8 mouse cellular contexts compared by ENCODE assay signal in the genomic region with DNA sequence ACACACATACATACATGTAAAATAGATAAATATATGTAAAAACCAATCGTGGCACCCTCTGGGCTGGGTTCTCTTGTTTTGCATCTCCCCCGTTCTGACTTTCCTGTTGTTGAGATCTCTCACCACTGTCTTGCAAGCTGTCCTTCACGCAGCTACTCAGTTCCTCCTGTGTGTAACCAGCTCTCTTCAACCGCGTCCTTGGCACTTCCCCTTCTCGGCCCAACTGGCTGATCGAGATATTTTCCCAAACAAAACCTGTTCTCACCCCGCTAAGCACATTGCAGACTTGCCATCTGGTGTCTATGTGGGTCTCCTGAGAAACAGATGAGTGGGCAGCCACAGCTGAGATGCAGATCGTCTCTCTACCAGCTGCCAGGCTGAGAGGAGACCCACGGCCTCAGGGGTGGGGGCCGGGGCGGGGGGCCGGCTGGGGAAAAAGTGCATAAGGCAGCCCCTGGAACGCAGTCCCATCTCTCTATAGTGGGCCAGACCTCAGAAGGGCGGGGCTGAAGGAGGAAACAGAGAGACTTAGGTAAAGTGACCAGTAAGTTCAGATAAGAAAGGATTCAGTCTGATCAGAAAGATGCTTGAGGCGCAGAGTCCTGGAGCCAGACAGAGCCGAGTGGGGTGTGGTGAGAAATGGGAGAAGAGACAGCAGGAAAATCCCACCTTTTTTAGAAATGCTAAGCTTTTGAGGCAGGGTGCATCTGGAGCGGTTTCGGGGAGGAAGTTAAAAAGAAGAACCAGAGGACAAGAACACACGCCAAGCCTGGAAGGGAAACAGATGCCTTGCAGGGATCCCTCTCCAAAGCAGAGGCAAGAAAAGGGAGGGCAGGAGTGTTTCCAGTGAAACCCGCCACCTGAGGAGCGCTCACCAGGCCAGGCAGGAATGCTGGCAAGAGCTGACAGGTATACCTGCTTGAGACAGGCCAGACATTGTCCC. TPM values are rescaled to one million over a fixed set of nuclear protein-coding genes. Genes with fewer than 3 reads are reported as not detected.
DNase-seq lines count a peak whose midpoint lies in the region; ATAC-seq and TF ChIP-seq lines count a peak whose summit lies in the region.

No protein-coding gene starts in this region.

- H3K36me3 ChIP-seq in ES-E14 (ENCODE audit: control insufficient read depth, insufficient read depth, low read length, poor library complexity, severe bottlenecking) = no peaks in the 10 kb centered on the region
- H3K36me3 ChIP-seq in embryonic facial prominence, embryonic 14.5 days (ENCODE audit: control insufficient read depth, insufficient read depth, low read length) = no peaks in the 10 kb centered on the region
- H3K36me3 ChIP-seq in hindbrain, embryonic 15.5 days = no peaks in the 10 kb centered on the region
- H3K36me3 ChIP-seq in limb, embryonic 12.5 days = no peaks in the 10 kb centered on the region
- no peaks in the 10 kb centered on the region for H3K36me3 ChIP-seq in midbrain, embryonic 13.5 days

- DNase-seq in adrenal gland, adult (ENCODE audit: inconsistent age in 2 of 2, low spot score in 1 of 2) = peak; percentile 51 to 81
- DNase-seq in adrenal gland, postnatal 4 days (ENCODE audit: low spot score in 2 of 2) = no peak
- no peak for DNase-seq in ES-E14 (ENCODE audit: low read depth, low spot score)
- DNase-seq in embryonic facial prominence, embryonic 14.5 days (ENCODE audit: low spot score) = peak; percentile 76
- DNase-seq in spleen, postnatal 36 days (ENCODE audit: low spot score in 2 of 2) = peak; percentile 95

- in situ Hi-C loops in ES-E14 (cut with MboI; ENCODE audit: low sequenced_read_pairs in 2 of 2, unreplicated experiment in 2 of 2) = loop anchor here in 1 of 2 experiments (5.0 kb wide), 1 partner anchor 234 kb away; no protein-coding TSS in a partner anchor

- peak overlapping the region; percentile 72 for H3K27ac ChIP-seq in ES-E14 (ENCODE audit: insufficient read depth, low read depth, low read length, poor library complexity, severe bottlenecking)
- H3K27ac ChIP-seq in embryonic facial prominence, embryonic 14.5 days (replicated peaks; ENCODE audit: low read depth, low read length) = peak overlapping the region; percentile 76
- peak overlapping the region; percentile 46 for H3K27ac ChIP-seq in hindbrain, embryonic 15.5 days (replicated peaks)
- peak overlapping the region; percentile 59; the same call in 1 of the 2 replicates for H3K27ac ChIP-seq in limb, embryonic 12.5 days
- H3K27ac ChIP-seq in midbrain, embryonic 13.5 days = peak overlapping the region; percentile 65

- H3K9ac ChIP-seq in ES-E14 (ENCODE audit: insufficient read depth, low read depth, low read length, poor library complexity, severe bottlenecking) = peak overlapping the region; percentile 63
- peak overlapping the region; percentile 50 for H3K9ac ChIP-seq in embryonic facial prominence, embryonic 14.5 days (ENCODE audit: low read depth, low read length)
- no peak overlapping the region for H3K9ac ChIP-seq in hindbrain, embryonic 15.5 days
- no peak overlapping the region for H3K9ac ChIP-seq in limb, embryonic 12.5 days (replicated peaks)
- H3K9ac ChIP-seq in midbrain, embryonic 13.5 days (replicated peaks) = peak overlapping the region; percentile 32; the same call in 1 of the 2 replicates

- peaks cover 0 to 10% of the 10 kb centered on the region in 2 experiments; a peak in 1 of 4 replicates for H3K4me1 ChIP-seq in ES-E14 (ENCODE audit: control insufficient read depth in 2 of 2, insufficient read depth in 2 of 2, low read length in 2 of 2, poor library complexity in 1 of 2)
- peaks cover 13% of the 10 kb centered on the region for H3K4me1 ChIP-seq in embryonic facial prominence, embryonic 14.5 days (ENCODE audit: control insufficient read depth, insufficient read depth, low read length)
- peaks cover 13% of the 10 kb centered on the region for H3K4me1 ChIP-seq in hindbrain, embryonic 15.5 days (replicated peaks)
- H3K4me1 ChIP-seq in limb, embryonic 12.5 days (replicated peaks) = peaks cover 10% of the 10 kb centered on the region
- H3K4me1 ChIP-seq in midbrain, embryonic 13.5 days (replicated peaks) = peaks cover 11% of the 10 kb centered on the region

- WGBS in embryonic facial prominence, embryonic 14.5 days = 25% methylated on average over 22 of the region's 22 CpGs
- 30% methylated on average over 22 of the region's 22 CpGs for WGBS in hindbrain, embryonic 15.5 days
- 47% methylated on average over 22 of the region's 22 CpGs for WGBS in limb, embryonic 12.5 days
- WGBS in midbrain, embryonic 13.5 days = 40% methylated on average over 22 of the region's 22 CpGs

- no peaks in the 10 kb centered on the region for H3K9me3 ChIP-seq in ES-E14 (ENCODE audit: control insufficient read depth, insufficient read depth, low read depth, low read length)
- H3K9me3 ChIP-seq in embryonic facial prominence, embryonic 14.5 days (ENCODE audit: control insufficient read depth, low read length) = no peaks in the 10 kb centered on the region
- no peaks in the 10 kb centered on the region for H3K9me3 ChIP-seq in hindbrain, embryonic 15.5 days
- no peaks in the 10 kb centered on the region for H3K9me3 ChIP-seq in limb, embryonic 12.5 days
- no peaks in the 10 kb centered on the region for H3K9me3 ChIP-seq in midbrain, embryonic 13.5 days

- H3K4me2 ChIP-seq in embryonic facial prominence, embryonic 14.5 days (ENCODE audit: low read depth, low read length) = peak overlapping the region; percentile 40
- peak overlapping the region; percentile 26 for H3K4me2 ChIP-seq in hindbrain, embryonic 15.5 days
- peak overlapping the region; percentile 23 for H3K4me2 ChIP-seq in limb, embryonic 12.5 days
- H3K4me2 ChIP-seq in midbrain, embryonic 13.5 days (replicated peaks) = no peak overlapping the region

- H3K27me3 ChIP-seq in embryonic facial prominence, embryonic 14.5 days (replicated peaks; ENCODE audit: control insufficient read depth, insufficient read depth, low read length) = no peaks in the 10 kb centered on the region
- H3K27me3 ChIP-seq in hindbrain, embryonic 15.5 days = no peaks in the 10 kb centered on the region
- H3K27me3 ChIP-seq in limb, embryonic 12.5 days = no peaks in the 10 kb centered on the region
- H3K27me3 ChIP-seq in midbrain, embryonic 13.5 days = no peaks in the 10 kb centered on the region

- ATAC-seq in embryonic facial prominence, embryonic 14.5 days (ENCODE audit: low read depth) = peak; percentile 62
- peak; percentile 49; the same call in 1 of the 2 replicates for ATAC-seq in hindbrain, embryonic 15.5 days (ENCODE audit: low FRiP score, low read depth)
- no peak for ATAC-seq in limb, embryonic 12.5 days (ENCODE audit: insufficient number of reproducible peaks, insufficient read depth, low FRiP score, low TSS enrichment, low read depth)
- peak; percentile 63 for ATAC-seq in midbrain, embryonic 13.5 days

- H3K4me3 ChIP-seq in ES-E14 (ENCODE audit: insufficient read depth in 1 of 2, low read depth in 1 of 2, low read length in 2 of 2, poor library complexity in 1 of 2, severe bottlenecking in 1 of 2) = peak overlapping the region; percentile 12 to 45; a peak in 3 of 4 replicates
- H3K4me3 ChIP-seq in embryonic facial prominence, embryonic 14.5 days (ENCODE audit: low read depth, low read length) = no peak overlapping the region
- H3K4me3 ChIP-seq in hindbrain, embryonic 15.5 days = no peak overlapping the region
- H3K4me3 ChIP-seq in limb, embryonic 12.5 days (replicated peaks) = no peak overlapping the region
- H3K4me3 ChIP-seq in midbrain, embryonic 13.5 days (replicated peaks) = no peak overlapping the region

TF ChIP-seq in ES-E14, 5 proteins besides CTCF, POLR2A, EP300 and RAD21:
- TF ChIP-seq MAFK (IDR thresholded peaks at IDR 0.05; ENCODE audit: insufficient read depth, low read depth, low read length) (no peak), CHD2 (IDR thresholded peaks at IDR 0.05; ENCODE audit: low read depth, low read length) (no peak), ZNF384 (IDR thresholded peaks at IDR 0.05; ENCODE audit: low read depth, low read length) (no peak), ZC3H11A (IDR thresholded peaks at IDR 0.05; ENCODE audit: borderline replicate concordance, low read depth, low read length) (no peak), HCFC1 (IDR thresholded peaks at IDR 0.05; ENCODE audit: borderline replicate concordance, insufficient read depth, low read length) (no peak)

RNA-seq across cellular contexts. Expression of gene Idh2, which starts 28.4 kb away (rescaled TPM):
- 100 to 1,000 TPM; 275 to 289 TPM for total RNA-seq in adrenal gland, postnatal 4 days (2021)
- 108 and 146 TPM in 2 replicates for total RNA-seq in ES-E14 (2012; rRNA removed)
- polyA plus RNA-seq in embryonic facial prominence, embryonic 14.5 days (2014; fragmentation: Nextera tagmentation; extraction: Ambion mirVana) = 565 and 594 TPM in 2 replicates
- polyA plus RNA-seq in hindbrain, embryonic 15.5 days (2015; fragmentation: Nextera tagmentation; extraction: Ambion mirVana) = 215 and 225 TPM in 2 replicates
- polyA plus RNA-seq in limb, embryonic 12.5 days (2016; fragmentation: Nextera tagmentation; extraction: Ambion mirVana) = 555 and 566 TPM in 2 replicates
- polyA plus RNA-seq in midbrain, embryonic 13.5 days (2015; fragmentation: Nextera tagmentation; extraction: Ambion mirVana) = 291 and 296 TPM in 2 replicates

RNA-seq across cellular contexts. Expression of gene Sema4b, which starts 43.0 kb away (rescaled TPM):
- 10 to 100 TPM; 62.1 to 66.9 TPM for total RNA-seq in adrenal gland, postnatal 4 days (2021)
- total RNA-seq in ES-E14 (2012; rRNA removed) = 50.1 and 106 TPM in 2 replicates
- 10.5 and 11.9 TPM in 2 replicates for polyA plus RNA-seq in embryonic facial prominence, embryonic 14.5 days (2014; fragmentation: Nextera tagmentation; extraction: Ambion mirVana)
- polyA plus RNA-seq in hindbrain, embryonic 15.5 days (2015; fragmentation: Nextera tagmentation; extraction: Ambion mirVana) = 22.7 and 25.7 TPM in 2 replicates
- polyA plus RNA-seq in limb, embryonic 12.5 days (2016; fragmentation: Nextera tagmentation; extraction: Ambion mirVana) = 12.2 and 13.5 TPM in 2 replicates
- polyA plus RNA-seq in midbrain, embryonic 13.5 days (2015; fragmentation: Nextera tagmentation; extraction: Ambion mirVana) = 22.8 and 24.0 TPM in 2 replicates

Comparison
In these comparisons a context has a peak if more than half of its experiments do, and no peak if none do; other contexts are left out.
1. DNase-seq: peak in adrenal gland, adult (2 of 2), embryonic facial prominence, embryonic 14.5 days (single experiment) and spleen, postnatal 36 days (2 of 2); none in adrenal gland, postnatal 4 days (0 of 2) and ES-E14 (single experiment).
2. H3K4me3 ChIP-seq: peak in ES-E14 (2 of 2); none in embryonic facial prominence, embryonic 14.5 days (single experiment), hindbrain, embryonic 15.5 days (single experiment), limb, embryonic 12.5 days (single experiment) and midbrain, embryonic 13.5 days (single experiment).
3. H3K9ac ChIP-seq: peak in ES-E14 (single experiment), embryonic facial prominence, embryonic 14.5 days (single experiment) and midbrain, embryonic 13.5 days (single experiment); none in hindbrain, embryonic 15.5 days (single experiment) and limb, embryonic 12.5 days (single experiment).
4. Peak in every context shown above with its lines, with median percentiles within 50 percentile points of each other: H3K27ac ChIP-seq.